Mouse (Mus musculus) induced T-regulatory cell, adult 2 months (primary cell): ENCODE results near the gene Borcs7.
A peak's percentile ranks its signal among the peaks of the same experiment; 100 is the strongest.

Experiments used
- DNase-seq: peaks from one replicate; pipeline ENCODE4 v3.0.0-alpha.2; 2012; ENCODE audit warnings: low read depth

Gene Borcs7

GRCm38 (mm10) chr19:46662784-46663183 is 26.9 kb upstream of the Borcs7 start:
- no peak for DNase-seq

GRCm38 (mm10) chr19:46665474-46665873 is 24.2 kb upstream of the Borcs7 start:
- DNase-seq, result no peak

- DNase-seq, result no peak
These were observed 22.4 kb upstream of the Borcs7 start for GRCm38 (mm10) chr19:46667300-46667699.

DNA sequence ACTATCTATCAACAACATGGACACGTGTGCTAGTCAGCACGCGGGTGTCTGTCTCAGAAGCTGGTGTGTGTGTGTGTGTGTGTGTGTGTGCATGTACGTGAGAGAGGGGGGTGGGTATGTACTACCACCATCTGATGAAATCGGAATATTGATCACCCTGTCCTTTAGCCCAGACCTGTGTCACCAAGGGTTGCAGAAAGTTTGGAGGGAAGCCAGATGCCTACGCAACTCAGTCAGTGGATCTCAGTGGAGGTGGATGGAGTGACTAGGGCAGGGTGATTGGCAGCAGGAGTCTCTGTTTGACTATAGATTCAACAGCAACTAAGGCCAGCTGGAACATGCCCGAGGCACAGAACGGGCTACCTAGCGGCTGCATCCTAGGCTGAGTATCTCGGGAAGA is 21.4 kb upstream of the Borcs7 start:
- DNase-seq, result no peak

GRCm38 (mm10) chr19:46669802-46670201 is 19.9 kb upstream of the Borcs7 start:
- no peak for DNase-seq

- peak; percentile 55 for DNase-seq
These were observed 19.0 kb upstream of the Borcs7 start for GRCm38 (mm10) chr19:46670691-46671090.

DNA sequence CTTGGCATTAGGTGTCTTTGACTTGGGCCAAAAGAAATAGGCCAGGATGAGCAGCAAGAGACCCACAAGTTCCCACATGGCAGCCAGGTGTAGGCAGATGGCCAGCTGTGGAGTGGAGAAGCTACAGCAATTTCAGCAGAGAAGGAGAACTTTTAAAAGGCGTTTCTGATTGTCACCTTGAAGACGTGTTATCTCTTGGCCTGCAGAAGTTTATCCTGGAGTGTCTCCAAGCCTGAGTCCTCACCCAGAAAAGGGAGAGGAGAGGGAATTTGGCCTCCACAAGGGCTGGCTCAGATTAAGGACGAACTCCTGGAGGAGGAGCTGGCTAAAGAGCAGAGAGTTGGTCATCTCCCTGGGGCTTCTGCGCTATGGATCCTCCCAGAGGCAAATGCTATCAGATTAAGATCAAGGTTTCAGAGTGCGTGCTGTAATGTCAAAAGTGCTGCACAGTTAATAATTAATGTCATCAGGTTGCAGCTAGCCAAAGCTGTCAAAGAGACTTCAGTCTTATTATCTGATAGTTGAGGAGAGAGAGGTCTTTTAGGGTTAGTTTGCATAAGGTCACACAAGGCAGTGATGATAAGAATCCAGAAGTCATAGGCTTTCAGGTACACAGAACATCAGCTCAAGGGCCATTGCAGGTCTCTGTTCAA is 16.8 kb upstream of the Borcs7 start, which contains the start of gene Cyp17a1:
TSS of gene Cyp17a1 (minus strand) at position 407 of the 653 bp plus-strand sequence.
- no peak for DNase-seq

DNA sequence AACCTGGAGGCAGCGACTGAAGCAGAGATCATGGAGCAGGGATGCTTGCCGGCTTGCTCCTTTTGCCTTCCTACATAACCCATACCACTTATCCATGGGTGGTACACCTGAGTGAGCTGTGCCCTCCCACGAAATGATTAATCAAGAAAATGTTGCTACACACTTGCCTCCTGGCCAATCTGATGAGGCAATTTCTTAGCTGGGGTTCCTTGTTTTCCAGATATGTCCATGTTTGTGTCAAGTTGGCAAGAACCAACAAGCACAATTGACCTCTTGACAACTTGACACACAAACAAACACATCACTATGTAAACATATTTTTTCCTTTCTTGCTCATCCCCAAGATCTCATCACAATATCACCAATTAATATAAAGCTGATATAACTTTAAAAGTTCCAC is 14.1 kb upstream of the Borcs7 start:
- no peak for DNase-seq

DNA sequence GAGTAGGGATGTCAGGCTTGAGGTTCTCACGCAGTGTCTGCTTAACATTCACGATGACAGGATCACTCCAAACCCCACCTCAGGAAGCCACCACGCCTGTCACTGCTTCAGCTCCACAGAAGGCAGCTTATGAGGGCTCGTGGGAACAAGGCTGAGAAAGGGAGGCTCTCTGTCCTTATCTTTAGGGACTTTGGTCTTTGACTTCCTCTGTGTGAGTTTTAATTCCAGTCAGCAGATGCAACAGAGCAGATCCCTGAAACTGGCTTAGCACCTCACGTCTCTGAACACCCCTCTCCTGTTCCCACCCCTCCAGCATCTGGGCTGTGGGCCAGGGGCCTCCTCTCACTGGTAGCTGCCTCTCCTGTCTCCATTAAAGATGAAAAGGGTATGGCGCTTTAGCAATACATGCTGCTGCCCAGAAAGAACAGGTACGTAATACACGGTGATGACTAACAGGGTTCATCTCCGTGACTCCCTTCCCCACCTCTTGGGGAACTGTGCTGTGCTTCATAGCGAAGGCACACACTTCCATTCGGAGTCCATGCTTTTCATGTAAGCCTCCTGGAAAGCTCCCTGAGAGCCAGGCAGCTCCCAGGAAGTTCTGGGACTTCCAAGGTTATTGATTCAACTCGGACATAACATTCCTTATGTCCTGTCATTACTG is 9.9 kb upstream of the Borcs7 start:
- DNase-seq, result no peak

GRCm38 (mm10) chr19:46690387-46690786 is 681 bp downstream of the Borcs7 start:
- DNase-seq, result no peak

DNA sequence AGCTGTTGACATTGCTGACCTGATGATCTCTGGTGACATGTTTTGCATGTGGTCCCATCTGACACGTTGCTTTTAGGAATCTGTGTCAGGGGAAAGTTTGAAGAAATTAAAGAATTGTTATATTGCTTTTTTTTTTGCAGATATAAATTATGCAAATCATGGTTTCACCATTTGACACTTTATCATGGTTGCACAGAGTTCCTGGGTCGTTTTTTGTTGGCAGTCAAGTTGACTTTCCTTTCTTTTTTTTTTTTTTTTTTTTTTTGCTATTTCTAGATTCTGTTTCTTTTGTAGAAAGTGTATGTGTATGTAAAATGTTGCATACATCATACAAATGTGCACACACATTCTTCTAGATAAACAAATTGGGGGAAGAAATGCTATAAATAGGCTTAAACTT is 1.4 kb downstream of the Borcs7 start:
- no peak for DNase-seq

GRCm38 (mm10) chr19:46693146-46693545 is 3.4 kb downstream of the Borcs7 start:
- no peak for DNase-seq

DNA sequence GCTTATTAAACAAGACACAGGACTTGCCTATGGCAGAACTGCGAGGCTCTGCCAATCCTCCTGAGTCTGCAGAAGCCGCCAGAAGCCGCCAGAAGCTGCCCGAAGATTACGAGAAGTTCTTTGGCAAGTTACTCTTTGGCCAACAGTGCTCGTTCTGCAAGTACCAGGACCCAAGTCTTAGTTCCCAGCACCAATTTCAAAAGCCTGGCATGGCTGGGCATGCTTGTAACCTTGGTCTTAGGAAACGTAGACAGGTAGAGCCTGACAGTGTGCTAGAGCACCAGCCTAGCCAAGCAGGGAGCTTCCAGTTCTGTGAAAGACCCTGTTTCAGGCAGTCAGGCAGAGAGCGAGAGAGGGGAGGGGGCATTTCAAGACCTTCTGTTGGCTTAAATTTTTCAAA is 6.8 kb downstream of the Borcs7 start:
- DNase-seq, result no peak

GRCm38 (mm10) chr19:46696943-46697342 is 7.2 kb downstream of the Borcs7 start:
- DNase-seq, result no peak

DNA sequence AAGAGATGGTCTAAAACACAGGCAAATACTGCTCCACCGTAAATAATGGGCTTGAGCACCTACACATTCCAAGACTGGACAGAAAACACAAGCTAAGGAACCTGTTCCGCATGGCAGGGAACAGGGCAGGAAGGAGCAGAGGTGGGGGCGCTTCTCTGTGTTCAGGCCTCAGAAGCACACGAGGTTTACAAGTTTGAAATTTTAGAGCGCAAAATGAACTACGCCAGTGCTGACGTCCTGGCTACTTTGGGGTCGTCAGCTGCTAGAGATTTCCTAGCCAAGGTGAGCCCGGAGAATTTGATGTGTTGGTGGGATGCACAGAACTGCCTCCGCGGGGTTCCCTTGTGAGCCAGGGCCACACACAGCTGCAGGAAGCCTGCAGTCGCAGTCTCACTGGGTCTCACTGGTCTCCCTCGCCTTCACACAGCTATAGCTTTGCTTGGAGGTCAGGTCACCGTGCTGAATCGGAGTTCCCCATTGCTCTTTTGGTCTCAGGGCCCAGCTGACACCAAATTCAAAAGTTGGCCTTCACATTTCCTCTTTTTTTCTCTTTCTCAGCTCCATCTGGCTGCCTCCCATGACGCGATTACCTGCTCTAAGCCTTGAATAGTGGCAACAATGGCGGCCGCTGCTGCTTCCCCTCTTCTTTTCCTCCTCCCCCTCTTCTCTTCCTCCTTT is 8.3 kb downstream of the Borcs7 start:
- DNase-seq, result no peak

DNA sequence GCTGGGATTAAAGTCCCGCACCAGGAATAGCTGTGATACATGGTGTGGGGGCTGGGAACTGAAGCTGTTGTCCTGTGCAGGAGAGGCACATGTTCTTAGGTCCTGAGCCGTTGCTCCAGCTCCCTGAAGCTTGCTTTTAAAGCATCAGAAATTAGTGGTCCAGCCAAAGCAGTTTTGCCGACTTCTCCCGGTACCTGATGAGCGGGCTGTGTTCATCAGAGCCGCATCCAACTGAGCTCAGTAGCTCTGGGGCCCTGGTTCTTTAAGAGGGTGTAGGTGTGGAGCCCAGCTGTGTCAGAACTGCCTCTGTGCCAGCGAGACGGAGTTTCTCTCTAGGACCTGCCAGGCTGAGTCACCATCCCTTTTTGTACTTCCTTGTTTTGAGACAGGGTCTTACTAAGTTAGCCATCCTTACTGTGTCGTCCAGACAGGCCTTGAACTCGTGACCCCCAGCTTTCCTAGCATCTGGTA is 9.3 kb downstream of the Borcs7 start:
- no peak for DNase-seq

DNA sequence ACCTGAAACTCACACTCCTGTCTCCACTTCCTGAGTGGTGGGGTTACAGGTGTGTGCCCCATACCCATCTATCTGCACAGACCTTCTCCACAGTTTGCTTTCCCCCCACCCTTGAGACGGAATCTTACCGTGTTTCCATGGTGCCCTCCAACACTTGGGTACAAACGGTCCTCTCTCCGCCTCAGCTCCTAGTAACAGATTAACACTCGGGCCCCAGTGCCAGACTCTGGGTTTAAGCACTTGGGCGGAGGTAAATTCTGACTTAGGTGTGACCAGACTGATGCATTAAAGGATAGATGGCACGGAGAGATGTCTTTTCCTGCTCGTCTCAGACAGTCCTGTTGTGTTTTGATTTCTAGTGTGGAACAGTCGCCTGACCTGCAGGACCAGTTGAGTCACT is 11.4 kb downstream of the Borcs7 start:
- no peak for DNase-seq

- peak; percentile 46 for DNase-seq
These were observed 16.2 kb downstream of the Borcs7 start for GRCm38 (mm10) chr19:46705779-46706495.

GRCm38 (mm10) chr19:46706540-46707295 is 17.0 kb downstream of the Borcs7 start:
- DNase-seq, result peak; percentile 7

- peak; percentile 34 for DNase-seq
These were observed 17.8 kb downstream of the Borcs7 start, which contains the start of gene As3mt for GRCm38 (mm10) chr19:46707296-46708151. Gene As3mt, plus strand, starts transcription at chr19:46707458.

GRCm38 (mm10) chr19:46710614-46711013 is 20.9 kb downstream of the Borcs7 start:
- DNase-seq, result no peak
